Mouse (Mus musculus) midbrain, postnatal 0 days (tissue): ENCODE data around the gene Ndufs6. TPM values are rescaled to one million over a fixed set of nuclear protein-coding genes. Genes with fewer than 3 reads are reported as not detected.

Source experiments
- ATAC-seq: fragments of 200-750 bp; cut with Nextera tagmentation; 2 replicates; pipeline ENCODE4 v1.8.0; 2017; ENCODE audit warnings: moderate number of reproducible peaks, mild to moderate bottlenecking, moderate TSS enrichment, moderate library complexity; ENCODE audit not compliant: low FRiP score
- DNase-seq: peaks from one replicate; pipeline ENCODE4 v3.0.0-alpha.2; 2015; ENCODE audit warnings: low spot score
- H3K27ac ChIP-seq: fragments of 300-500 bp; sonication (generic); 2 replicates; pipeline ENCODE4 v1.5.1; 2014; ENCODE audit warnings: low read depth, mild to moderate bottlenecking, low read length, mixed read lengths
- H3K27me3 ChIP-seq: fragments of 300-500 bp; sonication (generic); 2 replicates; pipeline ENCODE4 v1.6.1; 2014; ENCODE audit warnings: low read length, control low read depth, mixed read lengths; ENCODE audit not compliant: insufficient read depth
- H3K36me3 ChIP-seq: fragments of 300-500 bp; sonication (generic); 2 replicates; pipeline ENCODE4 v1.6.1; 2014; ENCODE audit warnings: low read length, control low read depth, mixed read lengths; ENCODE audit not compliant: insufficient read depth
- H3K4me1 ChIP-seq: fragments of 300-500 bp; sonication (generic); 2 replicates; pipeline ENCODE4 v1.6.1; 2014; ENCODE audit warnings: mild to moderate bottlenecking, control low read depth, antibody characterized with exemption, low read length, mixed read lengths; ENCODE audit not compliant: insufficient read depth
- H3K4me2 ChIP-seq: fragments of 300-500 bp; sonication (generic); 2 replicates; pipeline ENCODE4 v1.6.1; 2014; ENCODE audit warnings: low read depth, mild to moderate bottlenecking, low read length, mixed read lengths; ENCODE audit not compliant: poor library complexity, severe bottlenecking
- H3K4me3 ChIP-seq: fragments of 300-500 bp; sonication (generic); 2 replicates; pipeline ENCODE4 v1.5.1; 2014; ENCODE audit warnings: low read depth, mild to moderate bottlenecking, low read length, moderate library complexity
- H3K9ac ChIP-seq: fragments of 300-500 bp; sonication (generic); replicated peaks from 2 replicates; pipeline ENCODE4 v1.6.1; 2014; ENCODE audit warnings: mild to moderate bottlenecking, low read length, moderate library complexity, mixed read lengths; ENCODE audit not compliant: poor library complexity, severe bottlenecking
- H3K9me3 ChIP-seq: fragments of 300-500 bp; sonication (generic); 2 replicates; pipeline ENCODE4 v1.6.1; 2016; ENCODE audit warnings: low read length, control low read depth
- CTCF ChIP-seq: IDR thresholded peaks from 2 replicates; pipeline ENCODE4 v1.5.1; 2016; ENCODE audit warnings: antibody characterized with exemption, mild to moderate bottlenecking
- WGBS: fragments of 180-500 bp; shearing (Covaris S2); extraction: QIAGEN DNeasy Blood & Tissue Kit; methylation state at CpG from one replicate; pipeline ENCODE4 v1.1.7; 2014; 5-methylcytosine and 5-hydroxymethylcytosine counted together
- polyA plus RNA-seq: library from polyadenylated mRNA; unstranded; fragments of >200 nt; fragmentation: Nextera tagmentation; extraction: Ambion mirVana; gene quantifications from 2 replicates; pipeline ENCODE4 v1.2.1, GENCODE M21; 2015
- total RNA-seq: library from RNA; depleted of rRNA; stranded (reverse); fragments of >200 nt; gene quantifications from 2 replicates; pipeline ENCODE4 v1.2.3, GENCODE M21; 2014; rRNA removed

Ndufs6 gene
- total and polyA plus RNA-seq, 2 experiments from 2014 or later: 132 to 477 TPM

- Histone ChIP-seq H3K27ac (no peak overlapping the region), H3K36me3 (no peaks in the 10 kb centered on the region), H3K4me3 (peak overlapping the region; percentile 4; the same call in 1 of the 2 replicates), H3K4me2 (peak overlapping the region; percentile 55), H3K27me3 (peaks cover 73% of the 10 kb centered on the region), H3K9me3 (no peaks in the 10 kb centered on the region), H3K9ac (no peak overlapping the region), H3K4me1 (peaks cover 2% of the 10 kb centered on the region; the same call in 1 of the 2 replicates)
- no peak for TF ChIP-seq CTCF
- WGBS: 4% methylated on average over 22 of the region's 22 CpGs
- DNase-seq (no peak), ATAC-seq (no peak)
Observed at GRCm38 (mm10) chr13:73270451-73271081, 57.8 kb downstream of the Ndufs6 start.

- 13% methylated on average over 3 of the region's 3 CpGs for WGBS
- DNase-seq (no peak), ATAC-seq (no peak)
- H3K4me3 ChIP-seq: no peak overlapping the region
- no peak overlapping the region for H3K9ac ChIP-seq
- H3K36me3 ChIP-seq: no peaks in the 10 kb centered on the region
- no peak overlapping the region for H3K4me2 ChIP-seq
- peaks cover 6% of the 10 kb centered on the region; the same call in 1 of the 2 replicates for H3K4me1 ChIP-seq
- TF ChIP-seq CTCF: no peak
- no peaks in the 10 kb centered on the region for H3K9me3 ChIP-seq
- H3K27me3 ChIP-seq: peaks cover 80% of the 10 kb centered on the region
- H3K27ac ChIP-seq: no peak overlapping the region
Observed at GRCm38 (mm10) chr13:73269891-73270290, 58.5 kb downstream of the Ndufs6 start.

Other genes with a start within 250 kb of the Ndufs6 start
- gene Irx4, start 68.1 kb downstream of the Ndufs6 start, total RNA-seq: 2.8 and 2.9 TPM in 2 replicates
- 0.63 and 1.0 TPM in 2 replicates for gene Irx4, start 68.1 kb downstream of the Ndufs6 start, polyA plus RNA-seq
- 26.8 and 40.1 TPM in 2 replicates for gene Mrpl36, start within 50 bp of the Ndufs6 start, total RNA-seq
- 55.1 TPM in 2 replicates for gene Mrpl36, start within 50 bp of the Ndufs6 start, polyA plus RNA-seq
- 168 and 225 TPM in 2 replicates for gene Lpcat1, start 138.7 kb upstream of the Ndufs6 start, total RNA-seq
- gene Lpcat1, start 138.7 kb upstream of the Ndufs6 start, polyA plus RNA-seq: 83.4 and 86.2 TPM in 2 replicates
- gene Slc6a3, start 208.2 kb upstream of the Ndufs6 start, total RNA-seq: 24.6 and 25.0 TPM in 2 replicates
- 14.3 and 24.3 TPM in 2 replicates for gene Slc6a3, start 208.2 kb upstream of the Ndufs6 start, polyA plus RNA-seq